Mouse (Mus musculus) thymus, adult 18-20 months (tissue): ENCODE results near the gene Ccdc113.
"Not testable (repeated sequence)": the region's sequence is repeated elsewhere in the genome, so short reads cannot be mapped to it uniquely, and the experiment has no call there.

Experiments
- DNase-seq, 2 experiments: peaks; one replicate each; pipeline ENCODE4 v3.0.0; 2022; ENCODE audit warnings: mixed read lengths in 2 of 2

The Ccdc113 gene

DNA sequence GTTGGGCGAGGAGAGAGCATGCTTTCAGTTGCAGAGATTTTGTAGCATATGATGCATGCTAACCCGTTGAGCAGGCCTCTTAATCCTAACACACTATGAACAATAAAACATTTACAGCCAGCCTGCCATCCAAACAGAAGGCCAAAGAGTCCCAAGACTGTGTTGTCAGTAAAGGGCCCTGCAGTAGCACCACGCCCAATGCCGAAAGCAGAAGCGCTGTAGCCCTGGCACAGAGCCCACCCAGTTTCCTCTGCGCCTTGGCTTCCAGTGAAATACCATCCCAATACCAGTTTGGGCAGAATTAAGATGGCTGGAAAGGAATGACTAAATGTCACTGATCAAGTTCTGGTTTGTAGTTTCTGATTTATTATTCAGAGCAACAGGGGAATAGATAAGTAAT lies 8.3 kb downstream of the Ccdc113 start:
- DNase-seq: no peak

DNA sequence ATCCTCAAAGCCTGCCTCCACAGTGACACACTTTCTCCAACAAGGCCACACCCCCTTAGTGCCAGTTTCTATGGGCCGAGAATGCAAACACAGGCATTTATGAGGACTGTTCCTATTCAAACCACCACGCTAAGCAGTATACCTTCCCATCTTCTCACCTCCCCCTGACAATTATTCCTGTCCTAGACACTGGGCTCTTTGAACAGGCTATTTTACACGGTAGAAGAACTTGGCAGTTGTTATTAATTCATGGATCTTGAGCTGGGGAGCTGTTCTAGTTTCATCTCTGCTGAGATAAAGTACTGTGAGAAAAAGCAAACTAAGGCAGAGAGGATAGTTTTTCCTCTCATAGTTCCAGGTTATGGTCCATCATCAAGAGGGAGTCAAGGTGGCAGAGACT lies 9.2 kb downstream of the Ccdc113 start:
- DNase-seq: no peak

DNA sequence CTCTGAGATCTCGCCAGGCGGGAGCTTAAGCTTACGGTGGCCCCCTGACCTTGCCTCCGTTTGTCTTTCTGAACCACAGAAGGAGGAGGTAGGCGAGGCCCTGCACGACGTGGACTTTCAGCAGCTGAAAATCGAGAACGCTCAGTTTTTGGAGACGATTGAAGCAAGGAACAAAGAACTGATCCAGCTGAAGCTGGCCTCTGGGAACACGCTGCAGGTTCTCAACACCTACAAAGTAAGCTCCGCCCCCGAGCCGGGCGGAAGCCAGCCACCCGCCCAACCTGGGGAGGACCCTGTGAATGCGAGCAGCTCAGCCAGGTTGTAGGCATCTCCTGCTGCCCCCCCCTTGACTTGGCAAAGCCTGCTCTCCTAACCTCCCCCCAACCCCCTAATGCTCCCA lies 11.9 kb downstream of the Ccdc113 start:
- DNase-seq: no peak

DNA sequence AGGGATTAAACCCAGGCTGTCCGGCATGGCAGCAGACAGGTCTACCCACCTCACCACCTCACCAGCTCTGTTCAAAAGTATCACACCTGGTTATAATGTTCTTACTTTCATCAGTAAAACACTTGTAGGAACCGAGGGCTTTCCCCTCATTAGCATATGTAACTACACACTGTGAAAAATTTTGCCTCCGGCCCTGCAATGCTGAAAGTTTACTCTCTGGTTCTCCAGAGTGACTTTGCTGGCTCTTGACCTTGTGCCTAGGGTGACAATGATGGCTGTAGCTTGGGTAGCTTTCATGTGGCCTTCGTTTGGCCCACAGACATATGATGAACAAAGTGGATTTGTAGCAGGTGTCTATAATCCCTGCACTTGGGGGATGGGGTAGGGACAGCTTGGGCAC lies 13.1 kb downstream of the Ccdc113 start:
- DNase-seq: no peak

DNA sequence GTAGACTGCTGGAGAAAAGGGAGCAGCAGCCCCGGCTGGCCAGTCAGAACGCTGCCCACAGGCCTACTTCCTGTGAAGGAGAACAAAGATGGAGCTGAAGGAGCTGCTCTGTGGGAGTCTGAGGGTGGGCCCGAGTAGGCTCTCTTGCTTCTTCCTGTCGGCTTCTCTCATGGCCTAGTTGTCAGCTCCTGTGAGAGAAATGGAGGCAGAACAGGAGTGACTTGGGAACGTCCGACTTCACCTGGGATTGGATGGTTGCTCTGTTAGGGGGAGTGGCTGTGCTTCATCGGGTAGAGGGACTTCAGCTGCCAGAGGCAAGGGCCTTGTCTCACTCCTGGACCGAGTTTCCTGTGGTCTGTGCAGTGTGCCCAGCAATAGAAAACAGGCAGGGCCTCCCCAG lies 14.0 kb downstream of the Ccdc113 start:
- no peak for DNase-seq

DNA sequence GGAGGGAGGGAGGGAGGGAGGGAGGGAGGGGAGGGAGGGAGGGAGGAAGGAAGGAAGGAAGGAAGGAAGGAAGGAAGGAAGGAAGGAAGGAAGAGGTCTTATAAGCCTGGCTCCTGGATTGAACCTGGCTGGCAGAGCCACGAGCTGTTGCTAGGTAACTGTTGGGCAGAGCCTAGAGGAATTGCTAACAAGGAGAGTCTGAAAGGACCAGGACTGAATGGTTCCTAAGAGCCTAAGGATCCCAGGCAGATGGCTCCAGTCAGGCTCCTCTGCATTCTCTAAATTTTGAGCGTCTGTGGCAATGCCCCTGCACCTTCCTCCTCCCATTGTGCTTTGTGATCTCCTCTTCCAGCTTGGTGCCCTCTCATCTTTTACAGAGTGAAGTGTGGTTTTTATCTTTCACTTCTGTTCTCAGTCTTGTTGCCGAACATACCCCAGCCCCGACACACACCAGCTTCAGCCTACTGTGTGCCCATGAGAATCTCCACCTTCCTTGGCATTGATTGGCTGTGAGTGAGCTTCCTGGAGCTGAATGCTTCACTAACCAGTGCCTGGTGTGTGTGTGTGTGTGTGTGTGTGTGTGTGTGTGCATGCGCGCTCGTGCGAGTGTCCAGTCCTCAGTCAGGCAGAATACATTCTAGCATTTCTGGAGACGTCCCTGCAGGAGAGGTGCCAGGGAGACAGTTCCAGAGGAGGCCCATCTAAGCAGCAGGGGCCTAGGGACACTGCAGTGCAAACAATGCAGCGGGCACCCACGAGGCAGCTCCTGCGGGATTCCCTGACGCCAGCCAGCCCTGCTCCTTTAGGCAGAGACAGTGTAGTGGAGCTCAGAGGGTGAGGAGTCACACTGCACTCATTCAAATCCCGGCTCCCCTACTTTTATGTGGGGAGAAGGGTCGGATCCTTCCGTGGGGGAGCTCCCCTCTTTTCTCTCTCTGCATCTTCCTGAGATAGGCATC lies 16.3 kb downstream of the Ccdc113 start:
- DNase-seq: no peak

DNA sequence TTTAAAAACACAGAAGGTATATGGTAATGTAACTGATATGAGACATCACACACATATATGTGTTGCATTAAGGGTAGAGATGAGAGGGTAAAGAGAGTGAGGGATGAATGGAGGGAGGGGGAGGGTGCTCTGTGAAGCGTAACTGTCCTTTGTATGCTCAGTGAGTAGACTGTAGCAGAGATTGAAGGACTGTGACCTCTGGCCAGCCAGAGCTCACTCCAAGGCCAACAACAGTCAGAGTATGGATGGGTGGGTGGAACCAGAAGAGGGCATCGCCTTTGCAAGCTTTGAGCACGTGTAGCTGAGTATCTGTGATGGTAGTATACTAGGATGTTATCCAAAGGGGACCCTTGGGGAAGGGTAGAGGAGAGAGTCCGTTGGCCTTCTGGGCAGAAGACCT lies 17.7 kb downstream of the Ccdc113 start:
- DNase-seq: no peak

DNA sequence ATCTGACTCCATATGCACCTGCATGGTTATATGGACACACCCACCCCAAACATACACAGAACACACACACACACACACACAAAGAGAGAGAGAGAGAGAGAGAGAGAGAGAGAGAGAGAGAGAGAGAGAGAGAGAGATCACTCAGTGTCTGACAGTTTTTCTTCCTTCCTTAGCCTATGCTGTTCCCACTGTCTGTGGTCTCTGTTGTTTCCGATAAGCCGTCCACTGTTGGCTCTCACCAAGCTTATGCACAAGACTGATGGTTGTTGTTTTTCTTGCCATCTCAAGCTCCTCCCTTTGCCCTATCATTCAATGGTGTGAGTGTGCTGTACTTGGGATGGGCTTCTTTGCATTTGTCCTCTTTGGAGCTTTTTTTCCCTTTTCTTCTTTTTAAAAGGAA lies 22.1 kb downstream of the Ccdc113 start:
- DNase-seq: no peak

DNA sequence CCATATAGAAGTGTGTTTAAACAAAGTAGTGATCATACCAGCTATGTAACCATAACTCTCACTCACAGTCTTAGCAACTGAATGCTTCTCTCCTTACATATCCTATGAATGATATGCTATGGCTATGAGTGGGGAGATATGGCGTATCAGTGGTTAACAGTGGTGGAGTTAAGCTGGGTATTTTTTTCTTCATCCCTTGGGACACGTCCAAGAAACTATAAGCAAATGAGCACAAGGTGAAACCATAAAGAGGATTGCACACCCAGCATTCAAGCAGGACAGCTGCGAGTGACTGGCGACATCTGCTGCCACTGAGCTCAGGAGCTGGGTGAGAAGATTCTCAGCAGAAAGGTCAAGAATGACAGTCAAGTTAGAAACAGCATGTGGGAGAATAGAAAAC lies 32.3 kb downstream of the Ccdc113 start:
- no peak for DNase-seq

DNA sequence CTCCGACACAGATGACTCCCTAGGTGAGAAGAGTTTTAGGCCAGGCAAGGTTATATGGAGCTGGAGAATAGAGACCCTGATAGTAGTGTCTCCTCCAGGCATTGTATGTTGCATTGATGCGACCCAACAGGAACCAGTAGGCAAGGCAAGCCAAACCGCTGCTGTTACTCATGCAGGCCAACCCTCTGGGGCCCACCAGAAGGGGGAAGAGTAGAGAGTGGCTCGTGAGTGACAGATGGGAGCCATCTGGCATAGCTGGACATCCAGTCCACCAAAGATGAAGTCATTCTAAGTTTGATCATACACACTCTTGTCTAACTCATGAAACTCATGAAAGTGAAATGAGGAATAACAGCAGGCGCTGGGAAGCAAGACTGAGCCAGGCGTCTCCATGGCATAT lies 32.9 kb downstream of the Ccdc113 start:
- no peak for DNase-seq

DNA sequence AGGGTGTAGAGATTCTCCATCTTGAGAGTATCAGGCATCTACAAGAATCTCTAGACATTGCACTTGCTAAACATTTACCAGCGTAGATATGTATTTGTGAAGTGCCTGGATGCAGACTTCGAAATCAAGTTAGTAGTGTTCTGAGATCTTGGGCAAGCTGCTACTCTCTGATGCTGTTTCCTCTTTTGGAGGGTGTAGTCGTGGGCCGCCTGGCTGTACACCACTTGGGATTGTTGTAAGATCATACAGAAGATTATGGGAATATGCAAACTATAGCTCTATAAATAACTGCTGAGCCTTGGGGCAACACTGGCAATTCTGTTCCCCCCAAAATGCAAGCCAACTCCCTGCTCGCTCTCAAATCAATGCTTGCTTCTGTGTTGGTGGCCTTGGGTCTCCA lies 39.3 kb downstream of the Ccdc113 start:
- no peak for DNase-seq

DNA sequence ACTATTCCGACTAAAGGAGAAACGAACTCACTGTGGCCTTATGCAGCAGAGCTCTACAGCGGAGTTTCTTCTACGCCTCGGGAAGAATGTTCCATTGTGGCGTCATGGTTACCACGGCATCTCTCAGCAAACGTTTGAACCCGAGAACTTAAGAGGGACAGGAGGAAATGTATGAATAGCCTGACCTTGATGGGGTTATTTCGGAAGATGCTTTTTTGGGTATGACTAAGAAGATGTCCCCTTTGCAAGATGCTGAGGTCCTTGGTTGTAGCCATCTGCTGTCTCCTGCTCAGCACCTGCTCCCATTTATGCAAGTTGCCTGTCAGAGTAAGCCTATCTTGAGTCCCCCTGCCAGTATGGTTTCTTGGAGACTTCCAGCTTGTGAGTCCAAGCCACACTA lies 42.4 kb downstream of the Ccdc113 start, which contains the start of gene Prss54:
Gene Prss54 (minus strand): TSS at position 101 of the 400 bp plus-strand sequence.
- no peak for DNase-seq

DNA sequence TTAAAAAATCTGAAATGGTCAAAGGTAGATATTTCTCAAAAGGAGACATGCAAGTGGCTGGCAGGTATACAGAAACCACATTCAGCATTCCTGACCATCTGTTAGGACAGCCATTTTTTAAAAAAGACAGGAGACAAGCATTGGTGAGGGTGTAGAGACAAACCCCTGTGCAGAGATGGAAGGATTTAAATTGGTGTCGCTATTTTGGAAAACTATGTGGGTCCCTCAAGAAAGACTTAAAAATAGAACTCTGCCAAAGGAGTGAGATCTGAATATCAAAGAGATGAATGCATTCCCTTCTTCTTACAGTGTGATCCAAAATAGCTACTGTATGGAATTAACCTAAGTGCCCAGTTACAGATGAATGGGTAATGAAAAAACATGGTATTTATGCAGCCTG lies 53.5 kb downstream of the Ccdc113 start:
- no peak for DNase-seq

DNA sequence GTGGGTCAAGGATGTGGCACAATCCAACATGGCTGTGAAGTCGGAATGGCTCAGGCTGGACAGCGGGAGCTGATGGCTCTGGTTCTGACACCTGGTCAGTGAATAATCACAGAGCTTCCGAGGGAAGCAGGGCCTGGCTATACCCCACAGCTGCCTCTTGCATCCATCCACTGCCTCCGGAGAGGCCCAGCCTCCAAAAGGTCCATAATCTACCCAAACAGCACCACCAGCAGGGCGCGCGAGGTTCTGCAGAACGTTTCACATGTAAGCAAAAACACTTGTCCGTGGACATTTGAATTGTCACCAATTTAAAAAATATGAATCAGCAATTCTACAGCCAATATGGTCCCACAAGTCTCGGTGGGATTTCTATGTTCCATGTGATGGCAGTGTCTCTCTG lies 55.4 kb downstream of the Ccdc113 start:
- DNase-seq: no peak

DNA sequence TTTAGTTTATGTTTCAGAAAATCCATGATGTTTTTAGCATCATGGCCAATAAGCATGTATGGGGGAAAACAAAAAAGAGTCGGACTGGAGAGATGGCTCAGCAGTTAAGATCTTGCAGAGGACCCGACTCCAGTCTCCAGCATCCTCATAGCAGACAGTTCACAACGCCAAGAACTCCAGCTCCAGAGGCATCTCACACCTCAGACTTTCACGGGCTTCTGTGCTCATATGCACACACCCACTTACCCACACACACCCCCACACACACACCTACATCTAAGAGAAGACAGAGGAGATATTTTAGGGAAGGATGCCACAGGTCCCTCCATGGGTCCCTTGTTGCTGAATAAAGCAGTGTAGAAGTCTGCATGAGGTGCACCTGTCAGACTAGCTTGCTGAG lies 56.7 kb downstream of the Ccdc113 start:
- DNase-seq: no peak

DNA sequence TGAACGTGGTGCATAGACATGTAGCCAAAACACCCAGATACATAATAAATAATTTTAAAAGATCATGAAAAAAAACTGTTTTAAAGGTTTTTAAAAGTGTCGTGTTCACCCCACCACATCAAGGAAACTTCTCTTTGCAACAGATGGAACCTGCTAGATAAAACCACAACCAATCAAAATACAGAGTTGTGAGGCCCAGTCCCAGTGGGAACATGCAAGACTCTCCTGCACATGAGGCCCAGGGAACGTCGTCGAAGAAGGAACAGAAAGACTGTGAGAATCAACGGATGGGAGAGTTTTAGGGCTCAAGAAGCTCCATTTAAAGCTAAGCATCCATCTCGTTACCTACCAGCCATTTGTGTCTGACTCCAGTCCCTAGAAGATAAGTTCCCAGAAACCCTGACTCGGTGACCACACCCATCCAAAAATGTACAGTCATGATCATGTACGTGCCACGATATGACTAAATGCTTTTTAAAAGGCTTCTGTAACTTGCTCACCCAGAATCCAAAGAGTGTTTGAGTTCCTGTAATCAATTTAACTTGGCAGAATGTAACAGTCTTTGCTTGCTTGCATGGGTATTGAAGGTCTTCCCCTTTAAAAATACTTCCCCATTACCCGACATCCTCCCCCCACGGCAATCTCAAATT lies 58.4 kb downstream of the Ccdc113 start:
- no peak for DNase-seq

DNA sequence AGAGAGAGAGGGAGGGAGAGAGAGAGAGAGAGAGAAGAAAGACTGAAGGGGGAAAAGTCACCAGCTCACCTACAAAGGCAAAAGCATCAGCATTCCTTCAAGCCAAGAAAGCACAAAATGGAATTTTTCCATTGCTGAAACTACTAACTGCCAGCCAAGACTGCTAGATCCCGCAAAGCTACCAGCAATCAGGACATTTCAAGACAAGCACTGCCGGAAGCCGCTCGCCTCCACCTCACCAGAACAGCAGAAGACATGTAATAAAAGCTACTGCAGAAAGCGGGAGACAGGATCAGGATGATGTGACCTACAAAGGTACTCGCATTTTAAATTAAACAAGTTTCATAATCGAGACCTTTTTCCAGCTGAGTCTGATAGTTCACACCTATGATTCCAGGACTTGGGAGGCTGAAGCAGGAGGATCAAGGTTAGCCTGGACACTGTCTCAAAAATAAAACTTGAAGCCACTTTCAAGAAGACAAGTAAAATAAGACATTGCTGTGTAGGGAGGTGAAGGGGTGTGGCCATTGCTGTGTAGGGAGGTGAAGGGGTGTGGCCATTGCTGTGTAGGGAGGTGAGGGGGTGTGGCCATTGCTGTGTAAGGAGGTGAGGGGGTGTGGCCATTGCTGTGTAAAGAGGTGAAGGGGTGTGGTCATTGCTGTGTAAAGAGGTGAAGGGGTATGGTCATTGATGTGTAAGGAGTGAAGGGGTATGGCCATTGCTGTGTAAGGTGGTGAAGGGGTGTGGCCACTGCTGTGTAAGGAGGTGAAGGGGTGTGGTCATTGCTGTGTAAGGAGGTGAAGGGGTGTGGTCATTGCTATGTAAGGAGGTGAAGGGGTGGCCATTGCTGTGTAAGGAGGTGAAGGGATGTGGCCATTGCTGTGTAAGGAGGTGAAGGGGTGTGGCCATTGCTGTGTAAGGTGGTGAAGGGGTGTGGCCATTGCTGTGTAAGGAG lies 59.8 kb downstream of the Ccdc113 start:
- DNase-seq: no peak

DNA sequence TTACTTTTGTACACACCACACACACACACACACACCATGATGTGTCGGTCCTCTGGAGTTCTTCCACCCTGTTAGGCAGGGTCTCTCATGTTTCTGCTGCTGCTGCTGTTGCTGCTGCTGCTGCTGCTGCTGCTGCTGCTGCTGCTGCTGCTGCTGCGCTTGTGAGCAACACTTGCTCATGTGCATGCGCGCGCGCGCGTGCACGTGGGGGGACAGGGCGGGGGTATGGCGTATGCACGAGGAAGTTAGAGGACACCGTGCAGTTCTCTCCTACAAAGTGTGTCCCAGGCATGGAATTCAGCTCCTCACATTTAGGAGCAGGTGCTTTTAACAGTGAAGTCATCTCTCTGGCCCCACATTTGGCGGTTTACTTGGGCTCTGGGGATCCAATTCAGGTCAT lies 61.2 kb downstream of the Ccdc113 start:
- DNase-seq: no peak

DNA sequence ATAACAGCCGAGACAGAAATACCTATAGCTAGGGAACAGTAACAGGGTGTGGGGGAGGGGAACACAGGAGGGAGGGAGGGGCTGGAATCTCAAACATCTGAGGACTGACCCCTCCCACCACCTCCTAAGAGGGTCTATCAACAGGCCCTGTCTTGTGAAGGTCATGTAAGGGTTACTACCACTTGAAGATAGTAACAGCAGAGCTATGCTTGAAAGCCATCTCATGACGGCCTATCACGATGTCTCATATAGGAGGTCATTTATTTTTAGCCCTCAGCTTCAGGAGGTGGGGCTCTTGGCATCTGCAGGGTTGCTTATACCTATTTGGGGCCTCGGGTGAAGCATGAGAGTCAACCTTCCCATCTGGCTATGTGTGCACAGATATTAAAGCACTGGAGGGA lies 63.0 kb downstream of the Ccdc113 start:
- DNase-seq: no peak

DNA sequence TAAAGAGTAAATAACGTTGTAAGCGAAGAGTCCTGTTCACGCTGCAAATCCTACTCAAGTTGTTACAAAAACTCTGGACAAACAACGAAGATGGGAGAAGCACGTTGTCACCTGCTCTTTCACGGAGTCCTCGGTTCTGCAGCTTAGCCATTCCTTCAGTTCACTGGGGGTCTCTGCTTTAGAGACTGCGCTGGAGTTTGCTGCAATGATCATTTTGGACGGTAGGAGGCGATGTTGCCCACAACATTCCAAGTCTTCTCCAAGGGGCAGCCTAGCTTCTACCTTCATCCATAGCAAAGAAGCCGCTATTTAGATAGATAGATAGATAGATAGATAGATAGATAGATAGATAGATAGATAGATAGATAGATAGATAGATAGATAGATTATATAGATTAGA lies 66.0 kb downstream of the Ccdc113 start:
- no peak for DNase-seq

DNA sequence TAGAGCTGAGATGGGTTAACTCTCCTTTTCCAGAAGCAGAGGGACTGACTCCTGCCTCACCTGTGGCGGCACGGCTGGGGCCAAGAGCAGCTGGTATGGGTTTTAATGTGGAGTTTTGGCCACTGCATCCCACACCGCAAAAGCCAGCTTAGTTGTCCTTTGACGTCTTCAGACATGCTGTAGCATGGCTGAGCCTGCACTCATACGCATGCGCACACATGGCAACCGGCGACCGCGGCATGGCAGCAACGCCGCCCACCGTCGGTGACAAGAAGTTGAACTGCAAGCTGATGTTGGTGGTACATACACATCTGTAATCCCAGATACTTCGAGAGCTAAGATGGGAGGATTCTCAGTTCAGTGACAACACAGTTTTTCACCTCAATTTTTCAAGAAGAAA lies 67.4 kb downstream of the Ccdc113 start:
- DNase-seq: no peak

DNA sequence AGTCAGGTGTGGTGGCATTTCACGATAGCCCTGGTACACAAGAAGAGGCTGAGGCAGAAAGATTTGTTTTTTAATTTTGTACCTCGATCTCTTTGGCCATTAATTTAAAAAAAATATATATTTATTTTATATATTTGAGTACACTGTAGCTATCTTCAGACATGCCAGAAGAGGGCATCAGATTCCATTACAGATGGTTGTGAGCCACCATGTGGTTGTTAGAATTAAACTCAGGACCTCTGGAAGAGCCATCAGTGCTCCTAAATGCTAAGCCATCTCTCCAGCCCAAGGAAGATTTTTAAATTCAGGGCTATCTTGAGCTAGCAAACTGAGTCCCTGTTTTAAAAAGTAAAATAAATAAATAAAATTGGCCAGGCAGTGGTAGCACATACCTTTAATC lies 68.3 kb downstream of the Ccdc113 start:
- no peak for DNase-seq

DNA sequence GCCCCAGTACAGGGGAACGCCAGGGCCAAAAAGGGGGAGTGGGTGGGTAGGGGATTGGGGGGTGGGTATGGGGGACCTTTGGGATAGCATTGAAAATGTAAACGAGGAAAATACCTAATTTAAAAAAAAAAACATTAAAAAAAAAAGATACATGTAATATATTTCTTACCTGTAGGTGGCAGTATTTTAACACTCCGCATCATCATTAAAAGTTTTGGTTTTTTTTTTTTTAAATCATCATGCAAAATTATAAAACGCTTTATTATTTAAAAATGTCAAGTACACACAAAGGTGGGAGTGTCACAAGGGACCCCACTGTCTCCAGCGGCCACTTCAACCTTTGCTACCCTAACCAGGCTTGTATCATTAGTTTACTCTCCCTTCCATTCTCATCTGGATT lies 72.6 kb downstream of the Ccdc113 start:
- DNase-seq: not testable (repeated sequence)
